Mouse (Mus musculus) retina, embryonic 14.5 days (tissue): ENCODE results near the gene Zbtb24.

Experiments used
- DNase-seq: peaks from one replicate; pipeline ENCODE4 v3.0.0-alpha.2; 2015; ENCODE audit warnings: low spot score

Gene Zbtb24

DNA sequence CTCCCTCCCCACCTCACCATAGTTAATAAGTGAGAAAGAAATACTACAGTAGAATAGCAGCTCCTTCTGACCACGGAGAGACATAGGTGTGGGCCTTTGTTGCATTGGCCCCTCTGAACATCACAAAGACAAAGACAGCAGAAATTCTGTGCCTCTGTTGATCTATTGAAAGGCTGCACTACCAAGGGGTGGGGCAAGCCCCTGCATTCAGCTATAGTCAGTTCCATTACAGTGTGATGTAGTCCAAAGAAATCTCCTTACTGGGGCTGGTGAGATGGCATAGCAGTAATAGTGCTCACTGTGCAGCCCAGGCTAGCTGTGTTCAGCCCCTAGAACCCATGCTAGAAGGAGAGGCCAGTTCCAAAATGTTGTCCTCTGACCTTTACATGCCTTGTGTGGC, 54.8 kb downstream of the Zbtb24 start:
- DNase-seq, result no peak

DNA sequence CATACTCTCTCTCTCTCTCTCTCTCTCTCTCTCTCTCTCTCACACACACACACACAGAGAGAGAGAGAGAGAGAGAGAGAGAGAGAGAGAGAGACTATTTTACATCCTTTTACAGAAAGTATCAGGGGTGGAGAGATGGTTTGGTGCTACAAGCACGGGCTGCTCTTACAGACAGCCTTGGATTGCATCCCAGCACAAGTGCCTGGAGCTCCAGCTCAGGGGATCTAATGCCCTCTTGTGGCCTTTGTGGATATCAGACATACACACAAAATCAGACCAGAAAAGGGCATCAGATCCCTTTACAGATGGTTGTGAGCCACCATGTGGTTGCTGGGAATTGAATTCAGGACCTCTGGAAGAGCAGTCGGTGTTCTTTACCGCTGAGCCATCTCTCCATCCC, 55.3 kb downstream of the Zbtb24 start:
- peak; percentile 89 for DNase-seq

DNA sequence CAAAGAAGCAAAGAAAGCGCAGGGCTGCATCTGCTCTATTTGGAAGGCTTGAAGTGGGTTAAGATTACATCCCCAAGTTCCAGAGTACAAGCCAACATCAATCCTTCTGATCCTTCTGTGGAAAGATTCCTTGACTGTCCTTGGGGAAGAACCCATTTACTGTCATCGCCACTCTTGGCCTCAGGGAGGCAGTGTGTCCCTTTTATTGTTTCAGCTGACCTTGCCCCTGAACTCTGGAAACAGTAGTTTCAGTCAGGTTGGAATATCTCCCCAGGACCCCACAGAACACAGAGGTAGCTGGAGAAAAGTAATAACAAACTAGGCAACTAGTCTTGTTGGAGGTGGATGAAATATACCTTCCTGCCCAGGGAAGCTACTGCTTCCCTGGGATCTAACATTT, 59.0 kb downstream of the Zbtb24 start:
- DNase-seq, result peak; percentile 57

DNA sequence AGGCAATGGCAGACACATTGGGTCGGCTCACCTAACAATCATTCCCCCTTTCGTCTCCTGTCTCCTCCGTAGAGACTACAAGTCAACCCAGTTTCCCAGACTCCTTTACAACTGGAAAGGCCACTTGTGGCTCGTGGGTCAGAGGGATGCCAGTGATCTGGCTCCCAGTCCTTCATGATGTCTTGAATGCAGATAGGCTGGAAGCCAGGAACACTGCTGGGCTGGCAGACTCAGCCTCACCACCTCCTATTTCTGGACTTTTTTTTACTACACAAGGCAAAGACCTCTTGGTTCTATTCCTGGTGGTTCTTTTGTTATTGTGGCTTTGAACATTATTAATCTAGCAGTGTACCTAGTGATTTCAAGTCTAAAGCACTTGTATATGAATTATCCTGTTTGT, 64.1 kb downstream of the Zbtb24 start:
- no peak for DNase-seq

DNA sequence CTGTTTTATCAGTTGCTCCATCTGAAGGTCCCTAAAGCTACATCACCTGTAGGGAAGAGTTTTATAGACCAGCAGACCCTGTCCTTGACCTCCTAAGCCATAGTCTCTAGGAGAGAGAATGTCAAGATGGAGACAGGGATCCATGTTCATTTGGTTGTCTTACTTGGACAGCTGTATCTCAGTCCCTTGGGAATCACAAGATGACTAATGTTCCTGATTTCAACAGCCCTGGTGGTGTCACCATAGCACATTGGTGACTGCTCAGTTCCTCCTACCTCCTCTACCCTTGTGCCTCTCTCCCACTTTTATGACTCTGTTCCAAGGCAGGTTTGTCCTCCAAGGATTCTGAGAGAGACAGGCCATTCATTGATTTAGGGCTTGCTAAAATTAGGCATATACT, 64.7 kb downstream of the Zbtb24 start:
- DNase-seq, result no peak
